Mouse (Mus musculus): ENCODE measurements around the gene Spr.
"Not testable (repeated sequence)": the region's sequence is repeated elsewhere in the genome, so short reads cannot be mapped to it uniquely, and the experiment has no call there.

The Spr gene

GRCm38 (mm10) chr6:85132237-85132636 lies 5.3 kb downstream of the Spr start:
- not testable (repeated sequence) for DNase-seq (ENCODE audit: low read depth, low spot score)

DNA sequence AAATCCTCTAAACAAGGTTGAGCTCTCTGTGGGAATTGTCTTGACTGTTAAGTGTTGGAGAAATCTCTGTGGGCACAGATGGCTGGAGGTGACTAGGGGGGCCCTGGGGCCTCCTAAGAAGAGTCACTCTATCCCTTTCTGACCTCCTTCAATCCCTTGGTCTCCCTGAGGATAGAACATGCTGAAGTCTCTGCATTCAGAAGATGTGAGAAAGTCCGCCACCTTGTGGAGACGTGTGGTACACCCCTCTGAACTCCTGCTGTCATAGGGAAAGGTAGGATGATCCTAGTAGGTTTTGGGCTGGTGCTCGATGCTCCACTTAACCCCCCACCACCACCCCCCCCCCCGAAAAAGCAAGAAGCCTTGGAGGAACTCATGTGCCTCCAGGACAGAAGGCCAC lies 5.9 kb downstream of the Spr start:
- DNase-seq (ENCODE audit: low read depth, low spot score), result peak; percentile 68

DNA sequence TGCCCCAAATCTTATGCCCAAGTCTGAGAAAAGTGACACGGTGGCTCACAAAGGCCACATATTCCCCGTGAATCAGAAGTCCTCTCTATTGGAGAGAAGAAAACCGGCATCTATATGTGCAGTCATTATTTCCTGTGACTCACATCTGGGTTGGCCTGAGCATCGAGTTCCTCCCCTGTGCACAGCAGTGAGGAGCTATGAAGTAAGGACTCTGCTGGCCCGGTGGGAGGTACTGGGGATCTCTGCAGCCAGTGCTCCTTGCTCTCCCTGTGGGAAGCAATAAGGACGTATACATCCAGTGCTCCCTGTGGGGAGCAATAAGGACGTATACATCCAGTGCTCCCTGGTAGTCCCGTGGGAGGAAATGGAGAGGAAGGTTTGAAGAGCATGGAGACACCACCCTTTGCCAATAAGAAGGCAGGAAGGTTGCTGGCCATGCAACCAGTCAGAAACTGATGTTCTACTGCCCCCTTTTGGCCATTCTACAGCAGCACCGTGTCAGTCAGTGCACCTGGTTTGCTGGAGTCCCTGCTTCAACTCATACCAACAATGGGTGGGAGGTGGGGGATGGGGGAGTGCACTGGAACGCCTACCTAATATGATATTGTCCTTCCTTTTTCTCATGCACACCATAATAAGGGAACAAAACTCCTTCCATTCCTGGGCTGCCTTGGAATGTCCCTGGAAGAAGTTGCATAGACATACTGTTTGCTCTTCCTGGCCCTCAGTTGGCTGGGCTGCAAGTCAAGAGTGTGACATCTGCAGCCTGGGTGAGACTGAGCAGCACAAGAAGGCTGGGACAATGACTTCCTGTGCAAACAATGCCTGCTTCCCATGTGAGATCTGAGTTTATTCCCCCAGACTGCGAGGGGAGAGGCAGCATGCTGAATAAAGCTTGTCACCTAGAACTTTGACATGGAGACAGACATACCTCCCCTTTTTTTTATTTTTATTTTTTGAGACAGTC lies 19.7 kb downstream of the Spr start:
- peak; percentile 69 for DNase-seq (ENCODE audit: low read depth, low spot score)

DNA sequence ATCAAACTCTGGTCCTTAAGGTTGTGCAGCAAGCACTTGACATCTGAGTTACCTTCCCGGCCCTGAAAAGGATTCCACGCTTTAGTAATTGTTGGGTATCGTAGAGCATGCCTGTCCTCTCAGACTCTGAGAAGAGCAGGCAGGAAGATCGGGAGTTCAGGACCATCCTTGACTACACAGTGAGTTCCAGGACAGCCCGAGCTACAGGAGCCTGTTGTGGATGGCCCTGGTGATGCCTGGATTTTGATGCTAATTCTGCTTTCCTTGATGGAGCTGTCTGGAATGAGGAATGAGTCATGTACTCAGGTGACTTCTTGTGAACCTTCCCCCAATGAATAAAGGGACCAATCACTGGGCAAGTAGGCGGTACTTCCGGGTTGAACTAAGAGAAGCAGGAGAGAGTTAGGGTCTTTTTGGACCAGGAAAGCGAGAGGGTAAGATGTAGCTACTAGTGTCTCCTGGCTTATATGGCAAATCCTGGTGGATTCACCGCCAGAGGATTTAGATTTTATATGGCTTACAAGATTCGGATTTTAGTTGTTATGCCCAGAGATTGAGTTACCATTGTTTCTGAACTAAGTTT lies 32.4 kb downstream of the Spr start:
- DNase-seq (ENCODE audit: low read depth, low spot score), result no peak

GRCm38 (mm10) chr6:85103321-85103720 lies 34.2 kb downstream of the Spr start:
- no peak for DNase-seq (ENCODE audit: low read depth, low spot score)

DNA sequence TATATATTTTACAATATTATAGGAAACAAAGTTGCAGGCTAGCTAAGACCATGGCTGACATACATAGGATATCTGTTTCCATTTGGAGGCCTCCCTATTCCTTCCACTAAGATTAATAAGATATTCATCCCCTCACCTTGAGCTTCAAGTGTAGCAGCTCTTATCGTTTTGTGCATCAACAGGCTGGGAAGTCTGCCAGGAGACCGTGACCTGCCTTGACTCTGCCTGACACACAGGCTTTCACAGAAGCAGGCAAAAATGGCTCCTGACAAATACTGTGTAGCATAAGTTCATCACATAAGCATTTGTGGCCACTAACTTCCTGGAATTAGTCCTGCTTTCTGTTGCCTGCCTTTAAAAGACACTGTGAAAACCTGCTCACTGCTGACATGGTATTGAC lies 41.1 kb downstream of the Spr start:
- DNase-seq (ENCODE audit: low read depth, low spot score), result no peak

GRCm38 (mm10) chr6:85087425-85087824 lies 50.1 kb downstream of the Spr start:
- no peak for DNase-seq (ENCODE audit: low read depth, low spot score)

- no peak for DNase-seq (ENCODE audit: low read depth, low spot score)
These were observed 50.9 kb downstream of the Spr start for GRCm38 (mm10) chr6:85086645-85087044.
